Comparison of ENCODE assay signal across 16 mouse cellular contexts in genomic region chr7:19082171-19082570, GRCm38 (mm10). TPM values are rescaled to one million over a fixed set of nuclear protein-coding genes. Genes with fewer than 3 reads are reported as not detected.
DNase-seq lines count a peak whose midpoint lies in the region; ATAC-seq and TF ChIP-seq lines count a peak whose summit lies in the region.
"Had no signal": no experiment of that assay in that cellular context is flagged by ENCODE, and none has a peak within 500 bp of the region (broad histone marks: within the 10 kb centered on the region; RNA-seq: fewer than 3 reads in every experiment).

No protein-coding gene starts in this region.

- peak overlapping the region; percentile 42; the same call in 1 of the 2 replicates for H3K9ac ChIP-seq in heart, embryonic 12.5 days
- H3K9ac ChIP-seq in liver, postnatal 0 days (replicated peaks), result peak overlapping the region; percentile 44; the same call in 1 of the 2 replicates
- no peak overlapping the region for H3K9ac ChIP-seq in liver, embryonic 12.5 days
- H3K9ac ChIP-seq in heart, embryonic 15.5 days, result peak overlapping the region; percentile 47
- H3K9ac ChIP-seq: liver, embryonic 15.5 days had no signal

- 85% methylated on average over 4 of the region's 4 CpGs for WGBS in heart, embryonic 12.5 days
- 80% methylated on average over 4 of the region's 4 CpGs for WGBS in liver, postnatal 0 days (ENCODE audit: insufficient replicate concordance)
- 79% methylated on average over 4 of the region's 4 CpGs for WGBS in liver, embryonic 12.5 days (ENCODE audit: insufficient replicate concordance)
- WGBS in heart, embryonic 15.5 days, result 79% methylated on average over 4 of the region's 4 CpGs

- no peak overlapping the region for H3K4me3 ChIP-seq in heart, embryonic 12.5 days
- H3K4me3 ChIP-seq in liver, postnatal 0 days (ENCODE audit: low read depth, low read length), result no peak overlapping the region
- H3K4me3 ChIP-seq in liver, embryonic 12.5 days, result no peak overlapping the region
- no peak overlapping the region for H3K4me3 ChIP-seq in heart, embryonic 15.5 days
- H3K4me3 ChIP-seq in myocyte, result no peak overlapping the region
- H3K4me3 ChIP-seq: embryonic facial prominence, embryonic 12.5 days; liver, embryonic 15.5 days; midbrain, embryonic 10.5 days had no signal

- H3K9me3 ChIP-seq in heart, embryonic 12.5 days (replicated peaks), result no peaks in the 10 kb centered on the region
- no peaks in the 10 kb centered on the region for H3K9me3 ChIP-seq in liver, postnatal 0 days (ENCODE audit: low read length)
- H3K9me3 ChIP-seq in liver, embryonic 12.5 days (replicated peaks), result no peaks in the 10 kb centered on the region
- H3K9me3 ChIP-seq in heart, embryonic 15.5 days (replicated peaks), result no peaks in the 10 kb centered on the region
- H3K9me3 ChIP-seq: embryonic facial prominence, embryonic 12.5 days; liver, embryonic 15.5 days; midbrain, embryonic 10.5 days had no signal

- peaks cover 64% of the 10 kb centered on the region for H3K36me3 ChIP-seq in heart, embryonic 12.5 days
- H3K36me3 ChIP-seq in liver, postnatal 0 days (replicated peaks; ENCODE audit: insufficient read depth, low read length), result peaks cover 17% of the 10 kb centered on the region
- peaks cover 56% of the 10 kb centered on the region for H3K36me3 ChIP-seq in liver, embryonic 12.5 days
- peaks cover 36% of the 10 kb centered on the region for H3K36me3 ChIP-seq in heart, embryonic 15.5 days
- H3K36me3 ChIP-seq in myocyte (ENCODE audit: control insufficient read depth, insufficient read depth), result no peaks in the 10 kb centered on the region

- peak overlapping the region; percentile 76 for H3K27ac ChIP-seq in heart, embryonic 12.5 days (ENCODE audit: poor library complexity, severe bottlenecking)
- H3K27ac ChIP-seq in liver, postnatal 0 days (ENCODE audit: low read depth), result no peak overlapping the region
- no peak overlapping the region for H3K27ac ChIP-seq in liver, embryonic 12.5 days
- H3K27ac ChIP-seq in heart, embryonic 15.5 days, result peak overlapping the region; percentile 86
- H3K27ac ChIP-seq: embryonic facial prominence, embryonic 12.5 days; liver, embryonic 15.5 days; midbrain, embryonic 10.5 days had no signal

- peaks cover 85% of the 10 kb centered on the region for H3K4me1 ChIP-seq in heart, embryonic 12.5 days (replicated peaks)
- H3K4me1 ChIP-seq in liver, postnatal 0 days (ENCODE audit: insufficient read depth), result peaks cover 52% of the 10 kb centered on the region
- H3K4me1 ChIP-seq in liver, embryonic 12.5 days, result peaks cover 80% of the 10 kb centered on the region
- H3K4me1 ChIP-seq in heart, embryonic 15.5 days (replicated peaks), result peaks cover 83% of the 10 kb centered on the region

- no peaks in the 10 kb centered on the region for H3K27me3 ChIP-seq in heart, embryonic 12.5 days (replicated peaks)
- H3K27me3 ChIP-seq in liver, postnatal 0 days (ENCODE audit: insufficient read depth, low read length), result peaks cover 35% of the 10 kb centered on the region
- H3K27me3 ChIP-seq in liver, embryonic 12.5 days (replicated peaks), result peaks cover 76% of the 10 kb centered on the region
- H3K27me3 ChIP-seq in heart, embryonic 15.5 days, result no peaks in the 10 kb centered on the region
- H3K27me3 ChIP-seq in myocyte (ENCODE audit: control insufficient read depth, insufficient read depth, insufficient read length), result no peaks in the 10 kb centered on the region
- H3K27me3 ChIP-seq: embryonic facial prominence, embryonic 12.5 days had no signal

- peaks cover 28% of the 10 kb centered on the region for H3K79me2 ChIP-seq in myocyte (ENCODE audit: control insufficient read depth, insufficient read depth)

- TF ChIP-seq EP300 in liver, postnatal 0 days (IDR thresholded peaks at IDR 0.05; ENCODE audit: low read depth), result no peak

- ATAC-seq in heart, embryonic 12.5 days (ENCODE audit: insufficient number of reproducible peaks, low FRiP score), result no peak
- ATAC-seq in liver, postnatal 0 days, result no peak
- ATAC-seq in liver, embryonic 12.5 days, result no peak
- ATAC-seq in heart, embryonic 15.5 days (replicated peaks; ENCODE audit: insufficient number of reproducible peaks, insufficient read depth, low FRiP score, low read depth), result no peak
- ATAC-seq in megakaryocyte progenitor cell, adult 5-6 weeks (replicated peaks; ENCODE audit: poor library complexity), result no peak
- ATAC-seq: forebrain, embryonic 14.5 days had no signal

- no peak overlapping the region for H3ac ChIP-seq in myocyte (ENCODE audit: control insufficient read depth, insufficient read length)

- DNase-seq in heart, postnatal 25 days (ENCODE audit: low spot score), result no peak
- DNase-seq in liver, postnatal 0 days, result peak; percentile 17
- no peak for DNase-seq in thymus, postnatal 14 days
- DNase-seq: cerebellum, postnatal 14 days; gastrocnemius, postnatal 10 days had no signal

- TF ChIP-seq POLR2A in myocyte (IDR thresholded peaks at IDR 0.05; ENCODE audit: insufficient read length, low read depth), result no peak

- no peak overlapping the region for H3K4me2 ChIP-seq in heart, embryonic 12.5 days
- H3K4me2 ChIP-seq in liver, postnatal 0 days (ENCODE audit: low read depth, low read length), result no peak overlapping the region
- H3K4me2 ChIP-seq in liver, embryonic 12.5 days, result no peak overlapping the region
- peak overlapping the region; percentile 63; the same call in 1 of the 2 replicates for H3K4me2 ChIP-seq in heart, embryonic 15.5 days
- H3K4me2 ChIP-seq in myocyte (ENCODE audit: low read depth), result peak overlapping the region; percentile 60
- H3K4me2 ChIP-seq: embryonic facial prominence, embryonic 12.5 days; liver, embryonic 15.5 days had no signal

- TF ChIP-seq CTCF in liver, postnatal 0 days (IDR thresholded peaks at IDR 0.05; ENCODE audit: low read depth), result no peak

- intact Hi-C loops in heart, postnatal 25 days (cut with DNase I), result no loop called here

TF ChIP-seq in myocyte, 11 proteins besides CTCF, POLR2A, EP300 and RAD21:
- TF ChIP-seq MYOD1 (IDR thresholded peaks at IDR 0.05; ENCODE audit: control insufficient read depth in 1 of 3, insufficient read length in 2 of 3, low read depth in 2 of 3), result no peak
- TF ChIP-seq REST (IDR thresholded peaks at IDR 0.05; ENCODE audit: insufficient read depth, insufficient read length), result no peak
- TF ChIP-seq MAX (IDR thresholded peaks at IDR 0.05; ENCODE audit: low read depth), result no peak
- no peak for TF ChIP-seq SRF (IDR thresholded peaks at IDR 0.05; ENCODE audit: control insufficient read depth, insufficient read length, low read depth)

RNA-seq across cellular contexts. Expression of gene Dmpk, which starts 1.5 kb away (rescaled TPM):
- polyA plus RNA-seq in heart, embryonic 12.5 days (2016; fragmentation: Nextera tagmentation; extraction: Ambion mirVana), result 16.4 and 17.2 TPM in 2 replicates
- total RNA-seq in heart, postnatal 25 days (2021), result 100 to 1,000 TPM; 555 to 584 TPM
- polyA plus RNA-seq in liver, postnatal 0 days (2015; fragmentation: Nextera tagmentation; extraction: Ambion mirVana), result 14.2 and 17.6 TPM in 2 replicates
- 8.5 and 9.8 TPM in 2 replicates for polyA plus RNA-seq in liver, embryonic 12.5 days (2016; fragmentation: Nextera tagmentation; extraction: Ambion mirVana)
- polyA plus RNA-seq in heart, embryonic 15.5 days (2015; fragmentation: Nextera tagmentation; extraction: Ambion mirVana), result 51.9 and 57.3 TPM in 2 replicates
- polyA plus RNA-seq in myocyte (2012; fragmentation: generic; extraction: Trizol), result 294 TPM
- 0.78 and 1.9 TPM in 2 replicates for total RNA-seq in megakaryocyte progenitor cell, adult 5-6 weeks (2015)
- total RNA-seq in megakaryocyte progenitor cell, adult 5-6 weeks (2017), result 0.84 TPM in 1 of 2 replicates, not detected in the other

RNA-seq across cellular contexts. Expression of gene Dmwd, which starts 6.1 kb away (rescaled TPM):
- polyA plus RNA-seq in heart, embryonic 12.5 days (2016; fragmentation: Nextera tagmentation; extraction: Ambion mirVana), result 15.4 and 15.5 TPM in 2 replicates
- 10 to 100 TPM; 43.9 to 45.4 TPM for total RNA-seq in heart, postnatal 25 days (2021)
- 3.2 and 4.6 TPM in 2 replicates for polyA plus RNA-seq in liver, postnatal 0 days (2015; fragmentation: Nextera tagmentation; extraction: Ambion mirVana)
- 7.4 and 7.9 TPM in 2 replicates for polyA plus RNA-seq in liver, embryonic 12.5 days (2016; fragmentation: Nextera tagmentation; extraction: Ambion mirVana)
- polyA plus RNA-seq in heart, embryonic 15.5 days (2015; fragmentation: Nextera tagmentation; extraction: Ambion mirVana), result 14.2 and 20.0 TPM in 2 replicates
- polyA plus RNA-seq in myocyte (2012; fragmentation: generic; extraction: Trizol), result 83.7 TPM
- total RNA-seq in megakaryocyte progenitor cell, adult 5-6 weeks (2015), result 4.4 and 5.5 TPM in 2 replicates
- total RNA-seq in megakaryocyte progenitor cell, adult 5-6 weeks (2017), result 1.5 and 2.3 TPM in 2 replicates
- total RNA-seq: CH12.LX had no signal

RNA-seq across cellular contexts. Expression of gene Six5, which starts 12.2 kb away (rescaled TPM):
- polyA plus RNA-seq in heart, embryonic 12.5 days (2016; fragmentation: Nextera tagmentation; extraction: Ambion mirVana), result 7.1 and 7.2 TPM in 2 replicates
- 1 to 10 TPM; 8.6 to 9.8 TPM for total RNA-seq in heart, postnatal 25 days (2021)
- polyA plus RNA-seq in liver, postnatal 0 days (2015; fragmentation: Nextera tagmentation; extraction: Ambion mirVana), result 0.78 and 0.82 TPM in 2 replicates
- 1.8 TPM in 2 replicates for polyA plus RNA-seq in liver, embryonic 12.5 days (2016; fragmentation: Nextera tagmentation; extraction: Ambion mirVana)
- 4.9 and 6.7 TPM in 2 replicates for polyA plus RNA-seq in heart, embryonic 15.5 days (2015; fragmentation: Nextera tagmentation; extraction: Ambion mirVana)
- 1.6 TPM for polyA plus RNA-seq in myocyte (2012; fragmentation: generic; extraction: Trizol)
- total RNA-seq in megakaryocyte progenitor cell, adult 5-6 weeks (2015), result 2.8 and 3.9 TPM in 2 replicates
- 2.3 and 2.4 TPM in 2 replicates for total RNA-seq in megakaryocyte progenitor cell, adult 5-6 weeks (2017)

RNA-seq across cellular contexts. Expression of gene Rsph6a, which starts 27.7 kb away (rescaled TPM):
- polyA plus RNA-seq in heart, embryonic 12.5 days (2016; fragmentation: Nextera tagmentation; extraction: Ambion mirVana), result not detected in 2 replicates
- not detected for total RNA-seq in heart, postnatal 25 days (2021)
- not detected in 2 replicates for polyA plus RNA-seq in liver, postnatal 0 days (2015; fragmentation: Nextera tagmentation; extraction: Ambion mirVana)
- not detected in 2 replicates for polyA plus RNA-seq in liver, embryonic 12.5 days (2016; fragmentation: Nextera tagmentation; extraction: Ambion mirVana)
- not detected in 2 replicates for polyA plus RNA-seq in heart, embryonic 15.5 days (2015; fragmentation: Nextera tagmentation; extraction: Ambion mirVana)
- 0.04 TPM for polyA plus RNA-seq in myocyte (2012; fragmentation: generic; extraction: Trizol)
- not detected in 2 replicates for total RNA-seq in megakaryocyte progenitor cell, adult 5-6 weeks (2015)
- 0.61 TPM in 1 of 2 replicates, not detected in the other for total RNA-seq in megakaryocyte progenitor cell, adult 5-6 weeks (2017)
- total RNA-seq: gastrocnemius, postnatal 10 days had no signal
- polyA plus RNA-seq: embryonic facial prominence, embryonic 12.5 days; forebrain, embryonic 14.5 days; liver, embryonic 15.5 days; midbrain, embryonic 10.5 days had no signal

RNA-seq across cellular contexts. Expression of gene Gm4969, which starts 36.0 kb away (rescaled TPM):
- 2.2 TPM in 2 replicates for polyA plus RNA-seq in heart, embryonic 12.5 days (2016; fragmentation: Nextera tagmentation; extraction: Ambion mirVana)
- not detected for total RNA-seq in heart, postnatal 25 days (2021)
- polyA plus RNA-seq in liver, postnatal 0 days (2015; fragmentation: Nextera tagmentation; extraction: Ambion mirVana), result 0.17 TPM in 1 of 2 replicates, not detected in the other
- polyA plus RNA-seq in liver, embryonic 12.5 days (2016; fragmentation: Nextera tagmentation; extraction: Ambion mirVana), result 0.55 and 0.66 TPM in 2 replicates
- polyA plus RNA-seq in heart, embryonic 15.5 days (2015; fragmentation: Nextera tagmentation; extraction: Ambion mirVana), result 0.73 and 1.0 TPM in 2 replicates
- not detected for polyA plus RNA-seq in myocyte (2012; fragmentation: generic; extraction: Trizol)
- total RNA-seq in megakaryocyte progenitor cell, adult 5-6 weeks (2015), result 0.24 and 0.57 TPM in 2 replicates
- total RNA-seq in megakaryocyte progenitor cell, adult 5-6 weeks (2017), result 0.03 and 0.42 TPM in 2 replicates
- total RNA-seq: CH12.LX had no signal
- polyA plus RNA-seq: large intestine, adult 2 months had no signal

Comparison
In these comparisons a context has a peak if more than half of its experiments do, and no peak if none do; other contexts are left out.
1. H3K4me2 ChIP-seq: peak in heart, embryonic 15.5 days (single experiment) and myocyte (single experiment); none in heart, embryonic 12.5 days (single experiment), liver, postnatal 0 days (single experiment) and liver, embryonic 12.5 days (single experiment).
2. H3K27ac ChIP-seq: peak in heart, embryonic 12.5 days (single experiment) and heart, embryonic 15.5 days (single experiment); none in liver, postnatal 0 days (single experiment) and liver, embryonic 12.5 days (single experiment).